Mouse (Mus musculus) cerebellum, postnatal 10 days (tissue): ENCODE data around the gene Neu1.
"Not testable (repeated sequence)": the region's sequence is repeated elsewhere in the genome, so short reads cannot be mapped to it uniquely, and the experiment has no call there.

Experiments
- DNase-seq, 2 experiments: peaks; one replicate each; pipeline ENCODE4 v3.0.0; 2021; ENCODE audit warnings: mixed read lengths in 2 of 2

The Neu1 gene

GRCm38 (mm10) chr17:34950514-34951455, 19.7 kb downstream of the Neu1 start:
- no peak for DNase-seq

GRCm38 (mm10) chr17:34951636-34952377, 20.8 kb downstream of the Neu1 start:
- DNase-seq = no peak

GRCm38 (mm10) chr17:34952378-34953040, 21.5 kb downstream of the Neu1 start:
- peak; percentile 93 to 95 for DNase-seq

- DNase-seq = no peak
Observed at GRCm38 (mm10) chr17:34953258-34953657, 22.2 kb downstream of the Neu1 start.

GRCm38 (mm10) chr17:34953904-34954303, 22.9 kb downstream of the Neu1 start:
- no peak for DNase-seq

GRCm38 (mm10) chr17:34954831-34955230, 23.8 kb downstream of the Neu1 start:
- DNase-seq = no peak

- no peak for DNase-seq
Observed at GRCm38 (mm10) chr17:34955884-34956283, 24.8 kb downstream of the Neu1 start.

- DNase-seq = no peak
Observed at GRCm38 (mm10) chr17:34956340-34956739, 25.3 kb downstream of the Neu1 start.

- not testable (repeated sequence) for DNase-seq
Observed at GRCm38 (mm10) chr17:34957291-34957690, 26.2 kb downstream of the Neu1 start.

GRCm38 (mm10) chr17:34957966-34958365, 26.9 kb downstream of the Neu1 start:
- DNase-seq = not testable (repeated sequence)

GRCm38 (mm10) chr17:34958734-34959129, 27.7 kb downstream of the Neu1 start:
- peak in 1 of 2 experiments; percentile 45 for DNase-seq

GRCm38 (mm10) chr17:34959130-34959778, 28.2 kb downstream of the Neu1 start, which contains the start of gene Hspa1b:
Gene Hspa1b (minus strand): TSS chr17:34959238.
- peak; percentile 77 to 79 for DNase-seq

GRCm38 (mm10) chr17:34959881-34960515, 28.9 kb downstream of the Neu1 start:
- DNase-seq = no peak

GRCm38 (mm10) chr17:34960702-34961493, 29.8 kb downstream of the Neu1 start:
- DNase-seq = no peak

GRCm38 (mm10) chr17:34962125-34962524, 31.1 kb downstream of the Neu1 start:
- DNase-seq = no peak

GRCm38 (mm10) chr17:34962841-34963240, 31.8 kb downstream of the Neu1 start:
- no peak for DNase-seq

- DNase-seq = no peak
Observed at GRCm38 (mm10) chr17:34964640-34965049, 33.6 kb downstream of the Neu1 start.

- DNase-seq = no peak
Observed at GRCm38 (mm10) chr17:34965627-34966026, 34.6 kb downstream of the Neu1 start.

- not testable (repeated sequence) for DNase-seq
Observed at GRCm38 (mm10) chr17:34969822-34970221, 38.8 kb downstream of the Neu1 start, which contains the start of gene Gm20481. Gene Gm20481 (plus strand): TSS chr17:34969912.

GRCm38 (mm10) chr17:34970850-34971249, 39.8 kb downstream of the Neu1 start:
- not testable (repeated sequence) for DNase-seq

GRCm38 (mm10) chr17:34971694-34972068, 40.6 kb downstream of the Neu1 start:
- peak in 1 of 2 experiments; percentile 24 for DNase-seq
